Mouse (Mus musculus): Measurements from ENCODE around the gene Fbln2.

Fbln2 gene

GRCm38 (mm10) chr6:91278302-91278701 lies 66.0 kb downstream of the Fbln2 start:
- DNase-seq (ENCODE audit: low read depth, low spot score) = no peak

GRCm38 (mm10) chr6:91279477-91279876 lies 67.2 kb downstream of the Fbln2 start:
- peak; percentile 52 for DNase-seq (ENCODE audit: low read depth, low spot score)

GRCm38 (mm10) chr6:91281206-91281605 lies 69.0 kb downstream of the Fbln2 start:
- DNase-seq (ENCODE audit: low read depth, low spot score) = peak; percentile 78

- no peak for DNase-seq (ENCODE audit: low read depth, low spot score)
Measured at GRCm38 (mm10) chr6:91281747-91282146, 69.5 kb downstream of the Fbln2 start.

DNA sequence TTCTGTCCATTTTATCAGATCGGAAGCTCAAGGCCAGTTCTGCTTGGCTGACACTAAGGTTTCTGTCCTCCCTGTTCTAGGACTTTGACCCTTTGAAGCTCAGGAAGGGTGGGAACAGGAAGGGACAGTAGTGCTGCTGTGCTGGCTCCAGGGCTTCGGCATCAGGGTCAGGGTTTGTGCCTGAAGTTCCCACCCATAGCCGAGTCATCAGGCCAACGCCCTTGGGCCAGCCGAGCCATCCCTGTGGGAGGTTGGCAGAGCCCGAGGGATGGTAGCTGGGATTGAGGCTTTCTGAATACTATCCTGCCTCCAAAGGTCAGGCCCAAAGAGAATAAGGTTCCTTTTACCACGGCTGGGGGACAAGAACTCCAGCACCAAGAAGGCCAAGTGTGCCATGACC lies 70.8 kb downstream of the Fbln2 start:
- DNase-seq (ENCODE audit: low read depth, low spot score) = no peak

GRCm38 (mm10) chr6:91284521-91285449 lies 72.5 kb downstream of the Fbln2 start:
- peak; percentile 57 for DNase-seq (ENCODE audit: low read depth, low spot score)

GRCm38 (mm10) chr6:91285450-91285790 lies 73.2 kb downstream of the Fbln2 start:
- DNase-seq (ENCODE audit: low read depth, low spot score) = peak; percentile 89

GRCm38 (mm10) chr6:91285814-91286545 lies 73.7 kb downstream of the Fbln2 start:
- DNase-seq (ENCODE audit: low read depth, low spot score) = peak; percentile 41

DNA sequence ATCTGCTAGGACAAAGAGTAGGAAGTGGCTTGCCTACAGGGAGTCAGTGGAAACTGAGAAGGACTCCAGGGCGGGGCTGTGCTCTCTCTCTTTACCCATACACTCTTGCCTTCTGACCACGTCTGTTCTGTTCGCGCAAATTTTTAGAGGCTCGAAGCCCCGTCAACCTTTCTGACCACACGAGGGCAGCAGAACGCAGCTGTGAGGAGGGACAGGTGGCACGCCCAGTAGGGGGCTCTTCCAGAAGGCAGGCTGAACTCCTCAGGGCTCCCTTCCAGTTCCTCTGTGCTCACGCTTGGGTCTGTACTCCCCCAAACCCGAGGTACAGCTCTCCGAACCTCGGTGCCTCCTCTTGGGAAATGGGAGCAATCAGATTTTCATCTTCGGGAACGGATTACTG lies 74.4 kb downstream of the Fbln2 start:
- DNase-seq (ENCODE audit: low read depth, low spot score) = peak; percentile 91

- no peak for DNase-seq (ENCODE audit: low read depth, low spot score)
Measured at GRCm38 (mm10) chr6:91287148-91287547, 74.9 kb downstream of the Fbln2 start.

DNA sequence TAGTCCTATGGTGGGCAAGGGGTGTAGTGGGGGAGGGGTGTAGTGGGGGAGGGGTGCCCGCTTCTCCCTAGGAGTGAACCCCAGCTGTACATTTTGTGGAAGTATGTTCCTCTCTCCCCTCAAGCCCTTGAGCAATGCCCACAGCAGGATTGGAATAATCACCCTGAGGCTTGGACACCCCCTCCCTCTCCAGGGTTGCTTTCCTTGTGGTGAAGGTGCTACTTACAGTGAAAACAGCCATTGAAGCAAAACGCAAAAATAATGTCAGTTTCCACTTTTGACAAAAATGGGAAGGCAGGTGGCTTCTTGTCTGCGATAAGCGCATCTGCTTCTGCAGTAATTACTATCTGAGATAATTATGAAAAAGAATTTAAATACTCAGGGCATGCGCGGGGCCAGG lies 75.4 kb downstream of the Fbln2 start:
- no peak for DNase-seq (ENCODE audit: low read depth, low spot score)

- no peak for DNase-seq (ENCODE audit: low read depth, low spot score)
Measured at GRCm38 (mm10) chr6:91288251-91288785, 76.1 kb downstream of the Fbln2 start.

GRCm38 (mm10) chr6:91288961-91289360 lies 76.7 kb downstream of the Fbln2 start:
- no peak for DNase-seq (ENCODE audit: low read depth, low spot score)

GRCm38 (mm10) chr6:91290937-91291336 lies 78.7 kb downstream of the Fbln2 start:
- no peak for DNase-seq (ENCODE audit: low read depth, low spot score)

GRCm38 (mm10) chr6:91295431-91295830 lies 83.2 kb downstream of the Fbln2 start:
- DNase-seq (ENCODE audit: low read depth, low spot score) = no peak

GRCm38 (mm10) chr6:91298828-91299227 lies 86.6 kb downstream of the Fbln2 start:
- no peak for DNase-seq (ENCODE audit: low read depth, low spot score)

DNA sequence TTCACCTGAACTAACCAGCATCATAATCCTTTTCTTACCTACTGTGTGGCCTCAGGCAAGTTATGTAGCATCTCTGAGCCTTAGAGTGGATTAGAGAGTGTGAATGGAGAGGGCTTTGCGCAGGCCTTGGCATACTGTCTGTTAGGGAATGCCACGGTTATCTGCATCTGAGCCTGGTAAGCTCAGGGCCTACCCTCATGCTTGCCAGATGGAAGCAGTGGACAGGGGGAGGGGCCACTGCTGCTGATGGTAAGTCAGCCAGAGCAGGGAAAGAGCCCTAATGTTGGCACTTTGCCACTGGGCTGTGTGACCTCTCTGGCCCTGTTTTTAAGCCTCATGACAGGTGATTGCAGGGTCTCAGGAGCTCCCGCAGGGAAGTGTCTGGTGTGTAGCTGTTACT lies 87.8 kb downstream of the Fbln2 start:
- no peak for DNase-seq (ENCODE audit: low read depth, low spot score)

DNA sequence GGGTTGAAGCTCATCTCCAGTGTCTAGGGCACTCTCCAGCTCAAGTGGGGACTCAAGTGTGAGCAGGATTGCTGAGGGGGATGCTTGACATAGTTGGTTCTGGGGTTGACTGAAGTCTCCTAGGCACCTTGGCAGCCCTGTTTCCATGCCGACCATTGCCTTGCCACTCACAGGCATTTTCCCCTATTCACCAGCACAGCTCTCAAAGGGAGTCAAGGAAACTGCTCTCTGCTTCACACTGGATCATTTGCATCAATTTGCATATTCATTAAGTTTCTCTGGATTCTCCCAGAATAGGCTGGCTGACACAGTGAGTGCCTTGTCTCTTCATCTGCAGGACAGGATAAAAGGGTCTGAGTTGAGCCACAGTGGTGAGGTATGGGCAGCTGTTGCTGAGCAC lies 89.6 kb downstream of the Fbln2 start:
- DNase-seq (ENCODE audit: low read depth, low spot score) = peak; percentile 66

GRCm38 (mm10) chr6:91302337-91302736 lies 90.1 kb downstream of the Fbln2 start:
- DNase-seq (ENCODE audit: low read depth, low spot score) = no peak

DNA sequence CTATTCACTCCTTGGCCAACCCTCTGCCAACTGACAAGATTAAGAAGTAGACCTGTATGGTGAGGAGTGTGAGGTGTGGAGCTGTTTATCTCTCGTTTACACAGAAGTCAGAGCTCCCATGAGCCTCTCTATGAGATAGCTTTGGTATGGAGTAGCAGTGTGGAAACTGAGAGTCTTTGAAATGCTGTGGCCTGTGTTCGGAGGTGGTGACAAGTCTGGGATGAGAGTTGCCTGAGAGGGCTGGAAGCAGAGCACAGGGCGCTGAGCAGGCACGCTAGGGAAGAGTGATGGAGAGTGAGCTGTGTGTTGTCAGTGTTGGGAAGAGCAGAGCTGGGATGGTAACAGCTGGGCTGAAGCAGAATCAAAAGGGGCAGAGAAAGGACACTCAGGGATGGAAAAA lies 91.9 kb downstream of the Fbln2 start:
- DNase-seq (ENCODE audit: low read depth, low spot score) = no peak

DNA sequence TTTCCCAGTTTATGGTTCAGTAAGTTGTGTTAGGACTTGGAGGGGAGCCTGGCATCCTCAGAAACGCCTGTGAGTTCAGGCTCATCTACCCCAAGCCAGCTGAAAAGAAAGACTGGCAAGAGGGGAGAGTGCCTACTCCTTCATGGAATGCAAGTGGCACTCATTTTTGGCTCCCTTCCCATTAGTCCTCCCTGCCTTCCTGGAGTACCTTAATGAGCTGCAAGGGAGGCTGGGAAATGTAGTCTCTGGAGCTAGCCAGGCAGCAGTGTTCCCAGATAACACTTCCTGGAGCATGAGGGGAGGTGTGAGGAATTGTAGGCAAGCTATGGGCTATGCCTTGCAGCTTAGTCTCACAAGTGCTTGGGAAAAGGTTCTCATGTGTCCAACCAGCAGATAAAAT lies 95.7 kb downstream of the Fbln2 start:
- DNase-seq (ENCODE audit: low read depth, low spot score) = no peak

- no peak for DNase-seq (ENCODE audit: low read depth, low spot score)
Measured at GRCm38 (mm10) chr6:91311204-91311603, 98.9 kb downstream of the Fbln2 start.

DNA sequence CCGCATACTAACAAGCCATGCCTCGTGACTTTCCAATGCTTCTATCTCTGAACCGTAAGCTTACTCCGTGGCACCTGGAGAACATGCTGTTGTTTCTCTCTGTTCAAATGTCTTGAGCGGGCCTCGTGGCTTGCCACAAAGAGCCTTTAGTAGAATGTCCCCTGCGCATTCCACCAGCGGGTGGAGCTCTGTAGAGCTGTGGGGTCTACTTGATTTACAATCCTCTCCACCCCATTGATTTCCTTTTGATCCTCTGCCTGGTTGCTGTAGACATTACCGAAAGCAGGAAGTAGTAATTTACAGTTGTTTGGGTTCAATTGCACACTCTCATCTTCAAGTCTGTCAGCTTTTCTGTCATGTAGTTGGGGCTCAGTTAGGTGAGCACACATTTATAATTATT lies 100.2 kb downstream of the Fbln2 start:
- DNase-seq (ENCODE audit: low read depth, low spot score) = peak; percentile 84

Measured in ZHBTc4 (cell line).